Mouse (Mus musculus) stomach, embryonic 14.5 days (tissue): ENCODE measurements at regions not wholly inside any gene's neighbourhood (a gene's known extent, or its start where the extent isn't known, plus 50 kb on each side); places are given as distances from the start of the nearest gene placed in this dataset.

Experiments used
- ATAC-seq: fragments of 200-750 bp; cut with Nextera tagmentation; 2 replicates; pipeline ENCODE4 v1.8.0; 2017; ENCODE audit warnings: low read depth, moderate TSS enrichment; ENCODE audit not compliant: insufficient number of reproducible peaks, insufficient read depth, low FRiP score
- H3K27ac ChIP-seq: fragments of 300-500 bp; sonication (generic); 2 replicates; pipeline ENCODE4 v1.5.1; 2014; ENCODE audit warnings: mild to moderate bottlenecking, low read length, moderate library complexity, mixed read lengths
- H3K27me3 ChIP-seq: fragments of 300-500 bp; sonication (generic); 2 replicates; pipeline ENCODE4 v1.6.1; 2014; ENCODE audit warnings: low read length, control low read depth, mixed read lengths; ENCODE audit not compliant: control insufficient read depth, insufficient read depth
- H3K36me3 ChIP-seq: fragments of 300-500 bp; sonication (generic); 2 replicates; pipeline ENCODE4 v1.6.1; 2014; ENCODE audit warnings: mild to moderate bottlenecking, control low read depth, low read length, moderate library complexity, mixed read lengths; ENCODE audit not compliant: control insufficient read depth, insufficient read depth
- H3K4me1 ChIP-seq: fragments of 300-500 bp; sonication (generic); 2 replicates; pipeline ENCODE4 v1.6.1; 2014; ENCODE audit warnings: low read length, control low read depth, mixed read lengths; ENCODE audit not compliant: control insufficient read depth, insufficient read depth
- H3K4me2 ChIP-seq: fragments of 300-500 bp; sonication (generic); replicated peaks from 2 replicates; pipeline ENCODE4 v1.6.1; 2014; ENCODE audit warnings: low read depth, low read length, control low read depth
- H3K4me3 ChIP-seq: fragments of 300-500 bp; sonication (generic); 2 replicates; pipeline ENCODE4 v1.5.1; 2014; ENCODE audit warnings: low read depth, low read length, control low read depth
- H3K9ac ChIP-seq: fragments of 300-500 bp; sonication (generic); replicated peaks from 2 replicates; pipeline ENCODE4 v1.6.1; 2014; ENCODE audit warnings: low read depth, mild to moderate bottlenecking, control low read depth, low read length, moderate library complexity, mixed read lengths
- H3K9me3 ChIP-seq: fragments of 300-500 bp; sonication (generic); 2 replicates; pipeline ENCODE4 v1.6.1; 2016; ENCODE audit warnings: low read depth, low read length, control low read depth; ENCODE audit not compliant: control insufficient read depth
- WGBS: fragments of 180-500 bp; shearing (Covaris S2); extraction: QIAGEN DNeasy Blood & Tissue Kit; methylation state at CpG from one replicate; pipeline ENCODE4 v1.1.7; 2014; 5-methylcytosine and 5-hydroxymethylcytosine counted together

DNA sequence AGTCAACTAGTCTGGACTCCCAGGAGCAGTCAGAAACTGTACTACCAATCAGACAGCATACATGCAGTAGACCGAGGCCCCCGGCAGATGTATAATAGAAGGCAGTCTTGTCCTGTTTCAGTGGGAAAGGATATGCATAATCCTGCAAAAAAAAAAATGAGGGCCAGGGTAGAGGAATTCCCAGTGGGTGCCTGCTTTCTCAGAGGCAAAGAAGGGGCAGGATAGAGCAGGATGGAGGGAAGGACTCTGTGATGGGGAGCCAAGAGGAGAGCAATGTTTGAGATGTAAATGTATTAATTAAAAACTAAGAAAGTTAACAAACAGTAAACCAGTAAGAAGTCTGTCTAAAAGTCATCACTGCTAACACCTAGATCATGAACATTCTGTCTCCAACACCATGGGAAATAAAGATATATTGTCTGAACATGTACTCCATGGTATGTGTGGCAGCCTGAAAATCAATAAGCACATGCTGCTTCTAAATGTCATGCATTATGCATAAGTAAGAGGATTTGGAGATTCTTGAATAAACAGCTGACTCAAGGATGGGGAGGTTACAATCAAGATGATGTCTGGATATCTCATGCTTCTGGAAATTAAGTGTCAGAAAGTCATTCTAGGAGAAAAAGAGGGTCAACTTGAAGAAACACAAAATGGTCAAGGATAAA is 1485.3 kb downstream of the Naaladl2 start:
- no peak overlapping the region for H3K27ac ChIP-seq
- no peak overlapping the region for H3K4me2 ChIP-seq
- ATAC-seq, result no peak
- H3K27me3 ChIP-seq, result no peaks in the 10 kb centered on the region
- H3K36me3 ChIP-seq, result no peaks in the 10 kb centered on the region
- H3K9me3 ChIP-seq, result no peaks in the 10 kb centered on the region
- H3K9ac ChIP-seq, result no peak overlapping the region
- H3K4me3 ChIP-seq, result no peak overlapping the region
- 95% methylated on average over 2 of the region's 2 CpGs for WGBS
- H3K4me1 ChIP-seq, result no peaks in the 10 kb centered on the region

DNA sequence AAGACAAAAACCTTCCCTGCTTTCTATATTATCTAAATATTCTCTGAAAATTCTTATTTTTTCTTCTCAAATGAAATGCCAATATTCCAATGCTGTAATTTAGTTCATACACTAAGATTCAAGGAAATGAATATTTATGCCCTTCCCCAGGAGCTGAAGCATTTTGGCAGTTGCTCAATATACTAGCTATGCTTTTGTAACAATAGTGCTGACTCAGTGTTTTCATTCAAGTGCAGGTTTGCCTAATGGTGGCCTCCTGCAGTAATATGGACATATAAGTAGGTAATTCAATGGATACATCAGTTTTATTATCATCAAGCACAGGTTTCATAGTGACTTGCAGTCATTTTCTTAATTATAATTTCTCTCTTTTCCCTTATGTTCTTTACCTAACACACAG is 1437.3 kb downstream of the Naaladl2 start:
- H3K9ac ChIP-seq, result no peak overlapping the region
- H3K4me3 ChIP-seq, result no peak overlapping the region
- no peak overlapping the region for H3K27ac ChIP-seq
- no peaks in the 10 kb centered on the region for H3K36me3 ChIP-seq
- no peak overlapping the region for H3K4me2 ChIP-seq
- no peak for ATAC-seq
- no peaks in the 10 kb centered on the region for H3K4me1 ChIP-seq
- H3K9me3 ChIP-seq, result no peaks in the 10 kb centered on the region
- H3K27me3 ChIP-seq, result no peaks in the 10 kb centered on the region
